Mouse (Mus musculus) myocyte (in vitro differentiated cells): ENCODE measurements at regions not wholly inside any gene's neighbourhood (a gene's known extent, or its start where the extent isn't known, plus 50 kb on each side); places are given as distances from the start of the nearest gene placed in this dataset.

Experiments used
- CEBPB ChIP-seq: IDR thresholded peaks from 2 replicates; pipeline ENCODE4 v1.6.1; 2011; ENCODE audit warnings: mild to moderate bottlenecking, moderate library complexity; ENCODE audit not compliant: poor library complexity, insufficient read depth, severe bottlenecking
- E2F4 ChIP-seq: IDR thresholded peaks from one replicate; pipeline ENCODE4 v1.6.1; 2011; ENCODE audit warnings: mild to moderate bottlenecking, control low read depth, moderate library complexity; ENCODE audit not compliant: insufficient read depth
- MAX ChIP-seq: IDR thresholded peaks from one replicate; pipeline ENCODE4 v1.6.1; 2011; ENCODE audit warnings: low read depth, mild to moderate bottlenecking, control low read depth
- MYOD1 ChIP-seq, 3 experiments: IDR thresholded peaks; one replicate each; pipeline ENCODE4 v1.6.1; 2011; ENCODE audit warnings: control low read depth in 2 of 3, low read depth in 2 of 3, mild to moderate bottlenecking in 2 of 3, moderate library complexity in 1 of 3; ENCODE audit not compliant: insufficient read length in 2 of 3, control insufficient read depth in 1 of 3
- MYOG ChIP-seq, 3 experiments: IDR thresholded peaks; one replicate each; pipeline ENCODE4 v1.6.1; 2011; ENCODE audit warnings: control low read depth in 2 of 3, low read depth in 2 of 3, mild to moderate bottlenecking in 2 of 3; ENCODE audit not compliant: insufficient read length in 2 of 3, control insufficient read depth in 1 of 3, insufficient read depth in 1 of 3
- POLR2A ChIP-seq: IDR thresholded peaks from one replicate; pipeline ENCODE4 v1.6.1; 2011; ENCODE audit warnings: low read depth, mild to moderate bottlenecking, control low read depth, moderate library complexity; ENCODE audit not compliant: insufficient read length
- POLR2AphosphoS2 ChIP-seq: IDR thresholded peaks from one replicate; pipeline ENCODE4 v1.6.1; 2011; ENCODE audit warnings: low read depth, control low read depth; ENCODE audit not compliant: insufficient read length
- REST ChIP-seq: IDR thresholded peaks from one replicate; pipeline ENCODE4 v1.6.1; 2011; ENCODE audit warnings: mild to moderate bottlenecking, control low read depth, moderate library complexity; ENCODE audit not compliant: insufficient read depth, insufficient read length
- TCF12 ChIP-seq: IDR thresholded peaks from one replicate; pipeline ENCODE4 v1.6.1; 2011; ENCODE audit warnings: mild to moderate bottlenecking, control low read depth; ENCODE audit not compliant: poor library complexity, insufficient read depth, severe bottlenecking
- TCF3 ChIP-seq: IDR thresholded peaks from one replicate; pipeline ENCODE4 v1.6.1; 2011; ENCODE audit warnings: low read depth, control low read depth; ENCODE audit not compliant: insufficient read length
- USF1 ChIP-seq: IDR thresholded peaks from one replicate; pipeline ENCODE4 v1.6.1; 2011; ENCODE audit warnings: low read depth, mild to moderate bottlenecking, control low read depth, moderate library complexity

- TF ChIP-seq MYOD1 (IDR thresholded peaks at IDR 0.05; ENCODE audit: control insufficient read depth in 1 of 3, insufficient read length in 2 of 3, low read depth in 2 of 3) (no peak), MAX (no peak), POLR2A (no peak), TCF12 (no peak), MYOG (IDR thresholded peaks at IDR 0.05; ENCODE audit: control insufficient read depth in 1 of 3, insufficient read depth in 1 of 3, insufficient read length in 2 of 3, low read depth in 2 of 3) (no peak), E2F4 (no peak), REST (no peak), POLR2AphosphoS2 (no peak), CEBPB (no peak), USF1 (no peak), TCF3 (no peak)
Observed at GRCm38 (mm10) chr3:137226151-137226550, 114.7 kb upstream of the Emcn start.
